Mouse (Mus musculus) intestine, postnatal 0 days (tissue): ENCODE measurements around the gene Mmp19. TPM values are rescaled to one million over a fixed set of nuclear protein-coding genes. Genes with fewer than 3 reads are reported as not detected.

Experiments used
- ATAC-seq: fragments of 200-750 bp; cut with Nextera tagmentation; 2 replicates; pipeline ENCODE4 v1.8.0; 2017; ENCODE audit warnings: mild to moderate bottlenecking, moderate TSS enrichment, moderate library complexity
- H3K27ac ChIP-seq: fragments of 300-500 bp; sonication (generic); 2 replicates; pipeline ENCODE4 v1.5.1; 2014; ENCODE audit warnings: mild to moderate bottlenecking, low read depth, low read length, moderate library complexity
- H3K27me3 ChIP-seq: fragments of 300-500 bp; sonication (generic); replicated peaks from 2 replicates; pipeline ENCODE4 v1.6.1; 2014; ENCODE audit warnings: low read length, mixed read lengths; ENCODE audit not compliant: control insufficient read depth, insufficient read depth
- H3K36me3 ChIP-seq: fragments of 300-500 bp; sonication (generic); 2 replicates; pipeline ENCODE4 v1.6.1; 2014; ENCODE audit warnings: mild to moderate bottlenecking, moderate library complexity; ENCODE audit not compliant: control insufficient read depth, insufficient read depth
- H3K4me1 ChIP-seq: fragments of 300-500 bp; sonication (generic); replicated peaks from 2 replicates; pipeline ENCODE4 v1.6.1; 2014; ENCODE audit warnings: antibody characterized with exemption, low read length, mixed read lengths; ENCODE audit not compliant: control insufficient read depth, insufficient read depth
- H3K4me2 ChIP-seq: fragments of 300-500 bp; sonication (generic); replicated peaks from 2 replicates; pipeline ENCODE4 v1.6.1; 2014; ENCODE audit warnings: low read depth, mild to moderate bottlenecking, moderate library complexity
- H3K4me3 ChIP-seq: fragments of 300-500 bp; sonication (generic); 2 replicates; pipeline ENCODE4 v1.5.1; 2014; ENCODE audit warnings: low read depth, low read length
- H3K9ac ChIP-seq: fragments of 300-500 bp; sonication (generic); 2 replicates; pipeline ENCODE4 v1.6.1; 2014; ENCODE audit warnings: mild to moderate bottlenecking, low read depth, low read length
- H3K9me3 ChIP-seq: fragments of 300-500 bp; sonication (generic); 2 replicates; pipeline ENCODE4 v1.6.1; 2016; ENCODE audit warnings: mixed run types; ENCODE audit not compliant: control insufficient read depth
- CTCF ChIP-seq: sonication (generic); IDR thresholded peaks from 2 replicates; pipeline ENCODE4 v1.5.1; 2016; ENCODE audit warnings: low read depth, mild to moderate bottlenecking, control low read depth, antibody characterized with exemption, moderate library complexity
- WGBS: fragments of 180-500 bp; shearing (Covaris S2); extraction: QIAGEN DNeasy Blood & Tissue Kit; methylation state at CpG from one replicate; pipeline ENCODE4 v1.1.7; 2014; 5-methylcytosine and 5-hydroxymethylcytosine counted together
- polyA plus RNA-seq: library from polyadenylated mRNA; unstranded; fragments of >200 nt; fragmentation: Nextera tagmentation; extraction: Ambion mirVana; gene quantifications from 2 replicates; pipeline ENCODE4 v1.2.1, GENCODE M21; 2015

Gene Mmp19
- polyA plus RNA-seq, 1 experiment from 2014 or later, result 1.4 TPM

DNA sequence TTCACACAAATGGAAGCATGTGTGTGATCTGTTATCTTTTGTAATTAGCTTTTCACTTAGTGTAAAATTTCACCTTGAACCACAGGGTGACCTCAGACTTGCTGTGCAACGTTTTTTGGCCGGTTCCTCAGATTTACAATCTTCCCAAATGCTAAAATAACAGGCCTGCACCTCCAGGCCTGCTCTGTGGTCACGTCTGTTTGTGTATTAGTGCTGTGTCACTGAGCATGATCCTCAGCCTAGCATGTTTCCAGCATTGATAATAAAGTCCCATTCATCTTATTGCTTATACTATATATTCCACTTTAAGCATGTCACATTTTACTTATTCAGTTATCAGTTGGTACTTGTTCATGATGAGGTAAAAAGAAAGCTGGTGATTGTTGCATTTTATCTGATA, 59.6 kb downstream of the Mmp19 start:
- ATAC-seq, result no peak
- no peak overlapping the region for H3K4me2 ChIP-seq
- H3K9ac ChIP-seq, result no peak overlapping the region
- H3K36me3 ChIP-seq, result peaks cover 50% of the 10 kb centered on the region
- TF ChIP-seq CTCF, result no peak
- H3K4me3 ChIP-seq, result no peak overlapping the region
- H3K27me3 ChIP-seq, result no peaks in the 10 kb centered on the region
- H3K27ac ChIP-seq, result no peak overlapping the region
- H3K9me3 ChIP-seq, result no peaks in the 10 kb centered on the region
- no peaks in the 10 kb centered on the region for H3K4me1 ChIP-seq
- WGBS, result 65% methylated on average over 3 of the region's 3 CpGs

Other genes with a start within 250 kb of the Mmp19 start
- gene Zc3h10, start 243.1 kb upstream of the Mmp19 start, polyA plus RNA-seq, result 10.0 and 10.4 TPM in 2 replicates
- gene Rpl41, start 241.6 kb upstream of the Mmp19 start, polyA plus RNA-seq, result 2,426 and 2,428 TPM in 2 replicates
- gene Pa2g4, start 224.9 kb upstream of the Mmp19 start, polyA plus RNA-seq, result 65.3 and 66.8 TPM in 2 replicates
- gene Erbb3, start 201.3 kb upstream of the Mmp19 start, polyA plus RNA-seq, result 22.3 and 23.8 TPM in 2 replicates
- gene Rps26, start 164.2 kb upstream of the Mmp19 start, polyA plus RNA-seq, result 519 and 548 TPM in 2 replicates
- 0.95 and 1.7 TPM in 2 replicates for gene Ikzf4, start 144.9 kb upstream of the Mmp19 start, polyA plus RNA-seq
- gene Suox, start 116.8 kb upstream of the Mmp19 start, polyA plus RNA-seq, result 5.1 and 5.4 TPM in 2 replicates
- gene Rab5b, start 94.6 kb upstream of the Mmp19 start, polyA plus RNA-seq, result 35.9 and 37.8 TPM in 2 replicates
- 0.55 and 0.86 TPM in 2 replicates for gene Pmel, start 86.7 kb upstream of the Mmp19 start, polyA plus RNA-seq
- 23.3 and 24.1 TPM in 2 replicates for gene Cdk2, start 85.9 kb upstream of the Mmp19 start, polyA plus RNA-seq
- gene Dgka, start 46.1 kb upstream of the Mmp19 start, polyA plus RNA-seq, result 7.1 and 8.2 TPM in 2 replicates
- 22.3 and 22.7 TPM in 2 replicates for gene Pym1, start 43.0 kb upstream of the Mmp19 start, polyA plus RNA-seq
- gene Dnajc14, start 13.2 kb downstream of the Mmp19 start, polyA plus RNA-seq, result 28.2 and 31.8 TPM in 2 replicates
- 5.1 and 5.7 TPM in 2 replicates for gene Tmem198b, start 13.5 kb downstream of the Mmp19 start, polyA plus RNA-seq
- 90.3 and 92.1 TPM in 2 replicates for gene Sarnp, start 26.4 kb downstream of the Mmp19 start, polyA plus RNA-seq
- gene Ormdl2, start 30.7 kb downstream of the Mmp19 start, polyA plus RNA-seq, result 70.2 and 70.4 TPM in 2 replicates
- gene Gdf11, start 100.8 kb downstream of the Mmp19 start, polyA plus RNA-seq, result 0.99 and 1.6 TPM in 2 replicates
- 939 and 945 TPM in 2 replicates for gene Cd63, start 110.1 kb downstream of the Mmp19 start, polyA plus RNA-seq
- 12.4 and 13.0 TPM in 2 replicates for gene Rdh5, start 132.0 kb downstream of the Mmp19 start, polyA plus RNA-seq
- gene Bloc1s1, start 133.1 kb downstream of the Mmp19 start, polyA plus RNA-seq, result 248 and 257 TPM in 2 replicates
- 3.1 and 3.6 TPM in 2 replicates for gene Itga7, start 142.9 kb downstream of the Mmp19 start, polyA plus RNA-seq
- 232 and 250 TPM in 2 replicates for gene Mettl7b, start 170.1 kb downstream of the Mmp19 start, polyA plus RNA-seq
- not detected in 2 replicates for gene Olfr9, start 198.5 kb downstream of the Mmp19 start, polyA plus RNA-seq
- not detected in 2 replicates for gene Olfr763, start 219.9 kb downstream of the Mmp19 start, polyA plus RNA-seq
- not detected in 2 replicates for gene Olfr764-ps1, start 249.0 kb downstream of the Mmp19 start, polyA plus RNA-seq